Mouse (Mus musculus) cerebellum, adult 11-12 months (tissue): Measurements from ENCODE around the gene Gm45062.

Experiments used
- DNase-seq: peaks from one replicate; pipeline ENCODE4 v3.0.0; 2022

The Gm45062 gene

GRCm38 (mm10) chr6:8259004-8259666, at the start of gene Gm45062, which contains the start of the genes Rpa3 and Umad1:
Gene Gm45062 (plus strand): TSS chr6:8259450.
Gene Rpa3 (minus strand): TSS chr6:8259173.
Gene Umad1 (plus strand): TSS chr6:8259288.
- DNase-seq: peak; percentile 99

- DNase-seq: peak; percentile 35
Measured at GRCm38 (mm10) chr6:8209866-8210186, 49.4 kb upstream of the Gm45062 start.

DNA sequence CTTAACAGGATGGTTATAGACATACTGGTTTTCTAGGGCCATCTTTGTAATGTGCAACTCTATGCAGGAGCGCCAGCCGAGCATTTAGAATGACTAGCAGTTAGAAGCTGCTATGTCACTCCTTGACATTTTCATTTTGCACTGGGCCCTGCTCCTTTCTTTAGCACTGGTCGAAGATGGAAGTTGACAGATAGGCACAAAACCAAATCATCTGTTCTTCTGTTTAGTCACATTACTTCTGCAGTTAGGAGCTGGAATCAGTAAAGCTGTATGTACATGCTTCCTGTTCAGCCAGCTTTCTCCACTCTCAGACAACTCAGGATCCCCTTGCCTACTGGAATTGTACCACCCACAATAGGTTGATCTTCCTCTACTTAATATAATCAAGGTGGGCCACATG, 48.6 kb upstream of the Gm45062 start:
- DNase-seq: no peak

DNA sequence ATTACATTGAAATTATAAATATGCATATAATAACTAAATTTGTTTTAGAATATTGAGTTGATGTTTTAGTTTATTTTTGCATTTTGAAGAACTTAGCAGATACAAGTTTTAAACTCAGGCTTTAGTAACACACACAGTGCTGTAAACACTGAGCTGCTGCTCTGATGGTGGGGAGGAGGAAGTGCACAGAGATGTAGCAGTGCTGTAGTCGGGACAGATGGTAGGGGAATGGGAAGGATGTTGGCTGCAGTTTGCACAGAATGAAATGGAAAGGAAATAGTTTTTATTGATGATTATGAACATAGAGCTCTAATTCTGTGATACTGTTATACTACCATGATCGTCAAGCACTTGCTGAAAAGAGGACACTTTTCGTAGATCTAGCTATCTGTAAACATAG, 32.2 kb upstream of the Gm45062 start:
- no peak for DNase-seq

GRCm38 (mm10) chr6:8228596-8228995, 30.7 kb upstream of the Gm45062 start:
- DNase-seq: no peak

- DNase-seq: no peak
Measured at GRCm38 (mm10) chr6:8258316-8258715, 934 bp upstream of the Gm45062 start.

DNA sequence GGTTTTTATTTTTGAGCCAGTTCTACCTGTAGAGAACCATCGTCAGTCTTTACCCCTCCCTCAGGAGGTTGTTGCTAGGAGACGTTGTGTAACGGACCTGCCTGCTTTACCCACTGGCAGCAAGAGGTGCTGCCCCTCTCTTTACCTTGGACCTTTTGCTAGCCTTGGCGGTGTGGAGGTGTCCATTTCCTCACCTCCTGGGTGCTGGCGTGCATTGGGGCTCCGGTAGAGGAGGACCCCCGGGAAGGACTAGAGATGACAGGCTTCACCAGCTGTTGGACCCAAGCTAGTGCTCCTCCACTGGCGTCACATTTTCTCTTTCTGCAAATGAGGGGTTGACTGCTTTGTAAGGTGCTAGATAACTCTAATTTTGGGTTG, 406 bp downstream of the Gm45062 start:
- DNase-seq: no peak

DNA sequence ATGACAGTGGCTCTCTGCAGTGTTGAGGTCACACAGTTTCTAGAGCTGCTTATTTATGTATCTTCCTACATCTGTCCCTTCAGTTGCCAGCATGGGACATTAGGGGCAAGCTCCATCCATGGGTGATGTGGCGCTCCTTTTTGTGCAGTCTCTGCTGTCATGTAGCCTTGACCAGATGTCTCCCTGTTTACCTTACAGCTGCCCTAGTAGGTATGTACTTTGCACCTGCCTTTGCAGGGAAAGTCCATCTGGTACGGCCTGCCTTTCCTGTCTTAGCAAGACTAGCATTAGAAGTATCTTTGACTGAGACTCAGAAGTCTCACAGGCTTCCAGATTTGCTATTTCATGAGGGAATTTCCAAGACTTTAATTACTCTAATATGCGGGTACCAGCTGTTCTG, 11.8 kb downstream of the Gm45062 start:
- DNase-seq: no peak

GRCm38 (mm10) chr6:8274387-8275054, 15.3 kb downstream of the Gm45062 start:
- peak; percentile 39 for DNase-seq

DNA sequence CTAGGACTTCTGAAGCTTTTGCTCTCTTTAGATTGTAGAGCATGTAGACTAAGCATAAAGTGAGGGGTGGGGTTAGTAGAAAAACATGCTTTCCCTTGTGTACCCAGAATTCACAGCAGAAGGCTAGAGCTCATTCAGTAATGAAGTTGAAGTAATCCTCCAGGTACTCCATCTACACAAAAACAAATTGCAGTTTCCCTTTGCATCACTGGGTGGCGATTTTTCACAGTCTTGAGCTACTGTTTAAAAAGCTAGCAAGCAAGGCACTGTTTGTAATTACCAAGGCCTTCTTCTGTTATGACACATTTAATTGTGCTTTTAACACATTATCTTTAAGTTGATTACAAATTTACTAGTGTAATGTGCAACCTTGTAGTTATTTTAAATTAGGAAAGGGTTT, 15.8 kb downstream of the Gm45062 start:
- peak; percentile 72 for DNase-seq

- DNase-seq: no peak
Measured at GRCm38 (mm10) chr6:8276431-8276830, 17.2 kb downstream of the Gm45062 start.

DNA sequence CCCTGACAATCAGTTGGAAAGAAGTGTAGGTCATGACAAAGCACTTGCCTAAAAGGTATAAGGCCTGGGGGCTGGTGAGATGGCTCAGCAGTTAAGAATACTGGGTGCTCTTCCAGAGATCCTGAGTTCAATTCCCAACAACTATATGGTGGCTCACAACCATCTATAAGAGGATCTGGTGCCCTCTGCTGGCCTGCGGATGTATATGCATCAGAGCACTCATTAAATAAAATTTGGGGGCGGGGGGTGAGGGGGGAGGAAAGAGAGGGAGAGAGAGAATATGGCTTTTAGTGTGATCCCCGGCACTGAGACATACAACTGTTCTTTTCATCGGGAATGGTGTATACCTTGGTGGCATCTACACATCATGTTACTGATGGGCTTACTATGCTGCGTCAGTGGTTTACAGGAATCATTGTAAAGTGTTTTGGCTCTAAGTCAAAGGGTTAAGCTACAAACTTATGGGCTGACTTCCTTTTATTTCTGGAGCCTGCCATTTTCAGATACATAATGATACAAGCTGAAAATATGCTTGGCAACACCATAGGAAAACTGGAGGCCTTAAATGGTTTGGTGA, 19.3 kb downstream of the Gm45062 start:
- DNase-seq: no peak

DNA sequence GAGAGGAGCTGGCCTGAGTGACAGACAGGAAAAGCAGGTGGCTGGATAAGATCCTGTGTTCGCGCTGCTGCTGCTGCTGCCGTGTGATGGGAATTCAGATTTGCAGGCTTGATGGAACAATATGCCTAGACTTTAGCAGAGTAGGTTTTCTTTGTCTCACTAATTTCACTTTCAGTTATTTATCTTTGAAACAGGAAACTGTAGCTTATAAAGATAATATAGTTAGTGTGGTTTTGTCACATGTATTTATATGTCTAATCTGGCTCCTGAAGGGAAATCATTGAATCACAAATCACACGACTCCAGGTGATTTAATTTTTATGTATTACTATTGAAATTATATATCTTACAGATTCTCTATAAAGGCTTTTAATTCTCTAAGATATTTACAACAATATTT, 24.0 kb downstream of the Gm45062 start:
- no peak for DNase-seq

- no peak for DNase-seq
Measured at GRCm38 (mm10) chr6:8285401-8285960, 26.2 kb downstream of the Gm45062 start.

DNA sequence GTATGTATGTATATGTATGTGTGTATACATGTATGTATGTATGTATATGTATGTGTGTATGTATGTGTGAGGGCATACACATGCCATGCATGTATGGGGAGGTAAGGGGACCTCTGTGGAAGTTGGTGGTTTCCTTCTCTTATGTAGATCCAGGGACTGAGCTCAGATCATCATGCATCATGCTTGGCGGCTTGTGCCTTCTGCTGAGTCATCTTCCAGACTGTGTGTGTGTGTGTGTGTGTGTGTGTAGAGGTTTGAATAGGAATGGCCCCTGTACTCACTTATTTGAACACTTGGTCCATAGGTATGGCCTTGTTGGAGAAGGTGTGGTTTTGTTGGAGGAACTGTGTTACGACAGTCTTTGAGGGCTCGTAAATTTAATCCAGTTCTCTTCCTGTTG, 26.9 kb downstream of the Gm45062 start:
- no peak for DNase-seq

- DNase-seq: no peak
Measured at GRCm38 (mm10) chr6:8288755-8289580, 29.7 kb downstream of the Gm45062 start.

GRCm38 (mm10) chr6:8294048-8294784, 35.0 kb downstream of the Gm45062 start:
- DNase-seq: no peak

GRCm38 (mm10) chr6:8299066-8299863, 40.0 kb downstream of the Gm45062 start:
- no peak for DNase-seq

DNA sequence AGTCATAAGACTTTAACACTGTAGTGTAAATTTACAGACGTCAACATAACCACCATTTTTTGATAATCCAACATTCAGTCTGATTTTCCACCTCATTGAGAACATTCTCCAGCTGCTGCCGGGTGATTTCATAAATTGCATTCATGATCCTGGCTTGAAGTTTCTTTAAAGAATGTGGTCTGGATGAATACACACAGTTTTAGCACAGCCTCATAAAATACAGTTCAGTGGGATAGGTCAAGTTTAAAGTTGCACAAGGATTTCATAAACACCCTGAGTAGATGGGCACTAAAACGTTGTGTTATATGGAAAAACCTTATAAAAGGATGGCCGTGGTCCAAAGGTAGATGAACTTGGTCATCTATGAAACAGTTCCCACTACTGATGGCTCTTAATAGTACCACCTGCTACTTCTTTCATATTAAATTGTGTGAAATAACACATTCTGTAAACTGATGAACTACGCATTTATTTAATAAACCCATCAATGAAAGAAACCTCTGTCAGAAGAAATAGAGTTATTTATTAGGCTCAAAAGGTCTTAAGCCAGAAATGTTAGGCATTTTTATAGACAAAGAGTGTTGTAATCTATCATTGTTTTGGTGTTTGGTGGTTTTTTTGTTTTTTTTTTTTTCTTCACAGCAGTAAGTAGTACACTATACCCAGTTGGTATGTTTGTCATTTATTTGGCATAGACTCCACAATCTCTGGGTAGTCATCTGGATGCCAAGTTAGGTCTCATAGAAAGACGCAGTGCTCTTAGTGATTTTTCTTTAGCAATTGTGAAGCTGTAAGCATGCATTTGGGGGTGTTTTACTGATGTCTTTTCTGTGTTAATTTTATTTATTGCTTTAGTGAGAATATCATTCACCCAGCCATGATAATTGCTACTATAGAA, 48.9 kb downstream of the Gm45062 start:
- no peak for DNase-seq

GRCm38 (mm10) chr6:8312554-8312953, 53.3 kb downstream of the Gm45062 start:
- no peak for DNase-seq

GRCm38 (mm10) chr6:8316201-8316600, 57.0 kb downstream of the Gm45062 start:
- DNase-seq: no peak
